Mouse (Mus musculus) bone marrow, adult 2 months (tissue): ENCODE results near the gene Fundc2. TPM values are rescaled to one million over a fixed set of nuclear protein-coding genes. Genes with fewer than 3 reads are reported as not detected.
A peak's percentile ranks its signal among the peaks of the same experiment; 100 is the strongest.

ENCODE experiments used
- H3K27ac ChIP-seq: fragments of 200-500 bp; 2 replicates; pipeline ENCODE4 v1.5.1; 2012; ENCODE audit warnings: low read depth, mild to moderate bottlenecking, control low read depth, inconsistent platforms, low read length; ENCODE audit not compliant: control insufficient read depth, poor library complexity, insufficient read depth
- H3K4me1 ChIP-seq: fragments of 200-500 bp; 2 replicates; pipeline ENCODE4 v1.6.1; 2011; ENCODE audit warnings: low read length; ENCODE audit not compliant: control insufficient read depth, insufficient read depth
- H3K4me3 ChIP-seq: fragments of 200-500 bp; replicated peaks from 2 replicates; pipeline ENCODE3; 2011; ENCODE audit warnings: mild to moderate bottlenecking, low read depth, low read length, control low read depth; ENCODE audit not compliant: control insufficient read depth
- CTCF ChIP-seq: fragments of 200-500 bp; IDR thresholded peaks from 2 replicates; pipeline ENCODE4 v1.5.1; 2011; ENCODE audit warnings: low read length, control low read depth; ENCODE audit not compliant: control insufficient read depth, insufficient read depth
- POLR2A ChIP-seq: fragments of 200-500 bp; IDR thresholded peaks from 2 replicates; pipeline ENCODE4 v1.6.1; 2011; ENCODE audit warnings: low read depth, mild to moderate bottlenecking, control low read depth, low read length, borderline replicate concordance; ENCODE audit not compliant: control insufficient read depth
- WGBS: fragments of 180-500 bp; shearing (Covaris S2); methylation state at CpG from one replicate; pipeline ENCODE4 v1.1.7; 2018; 5-methylcytosine and 5-hydroxymethylcytosine counted together
- polyA plus RNA-seq: library from polyadenylated mRNA; stranded (reverse); fragments of >200 nt; gene quantifications from 2 replicates; pipeline ENCODE4 v1.2.4, GENCODE M21; 2011; ENCODE audit warnings: low replicate concordance; ENCODE audit not compliant: missing spikeins, insufficient read depth, insufficient read length

Fundc2 gene
- polyA plus RNA-seq, 1 experiment: 16.5 TPM

- Histone ChIP-seq H3K27ac (no peak overlapping the region), H3K4me3 (no peak overlapping the region), H3K4me1 (no peaks in the 10 kb centered on the region)
- no peak for TF ChIP-seq POLR2A
- no peak for TF ChIP-seq CTCF
- WGBS: 87% methylated on average over 1 of the region's 1 CpGs
These were observed 27.5 kb downstream of the Fundc2 start for GRCm38 (mm10) chrX:75409711-75410110.

GRCm38 (mm10) chrX:75415936-75416785 is 34.0 kb downstream of the Fundc2 start, which contains the start of the genes Cmc4, Mtcp1 and Brcc3:
Gene Cmc4 (minus strand): TSS chrX:75416584.
Gene Mtcp1 (minus strand): TSS chrX:75416588.
Gene Brcc3 (plus strand): TSS chrX:75416628.
- TF ChIP-seq CTCF (peak; percentile 16; the same call in 1 of the 2 replicates), POLR2A (peak; percentile 97)
- Histone ChIP-seq H3K4me3 (peak within 1 kb of the TSS; percentile 94), H3K27ac (peak within 1 kb of the TSS; percentile 97), H3K4me1 (no peaks in the 10 kb centered on the region)
- 9% methylated on average over 52 of the region's 52 CpGs for WGBS

Other genes starting within 250 kb of the Fundc2 start
- gene Smim9, start 218.6 kb upstream of the Fundc2 start, polyA plus RNA-seq: not detected in 2 replicates
- gene F8, start 216 bp downstream of the Fundc2 start, polyA plus RNA-seq: 0.27 and 1.3 TPM in 2 replicates
- 7.7 and 17.4 TPM in 2 replicates for gene Cmc4, start 34.2 kb downstream of the Fundc2 start, polyA plus RNA-seq
- gene Mtcp1, start 34.2 kb downstream of the Fundc2 start, polyA plus RNA-seq: 3.4 and 7.7 TPM in 2 replicates
- gene Brcc3, start 34.2 kb downstream of the Fundc2 start, polyA plus RNA-seq: 9.0 and 18.4 TPM in 2 replicates
- gene Vbp1, start 131.9 kb downstream of the Fundc2 start, polyA plus RNA-seq: 34.6 and 40.7 TPM in 2 replicates
- not detected in 2 replicates for gene Rab39b, start 195.8 kb downstream of the Fundc2 start, polyA plus RNA-seq